Mouse (Mus musculus): ENCODE results near the gene Olfr1112. TPM values are rescaled to one million over a fixed set of nuclear protein-coding genes. Genes with fewer than 3 reads are reported as not detected.
"Not testable (repeated sequence)": the region's sequence is repeated elsewhere in the genome, so short reads cannot be mapped to it uniquely, and the experiment has no call there.

The Olfr1112 gene
- total RNA-seq (2021) (not detected), polyA plus RNA-seq (2012; rRNA removed) (not detected in 2 replicates)
- long read RNA-seq, result 0 reads

DNA sequence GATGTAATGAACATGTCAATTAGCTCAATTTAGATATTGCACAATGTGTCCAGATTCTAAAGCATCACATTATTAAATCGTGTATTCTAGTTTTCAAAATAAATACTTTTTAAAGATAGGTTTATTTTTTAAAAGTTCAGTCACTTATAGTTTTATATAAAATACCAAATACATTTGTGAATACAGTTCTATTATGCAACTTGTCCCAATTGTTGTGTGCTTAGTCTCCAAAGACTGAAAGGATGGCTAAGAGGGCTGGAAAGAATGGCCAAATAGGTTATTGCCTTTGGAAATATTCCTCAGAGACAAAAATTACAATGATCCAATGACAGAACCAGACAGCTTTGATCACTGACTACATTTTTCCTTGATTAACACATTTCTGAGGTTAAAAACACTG lies at the start of gene Olfr1112:
Gene Olfr1112, plus strand, starts transcription at position 301 of the 400 bp plus-strand sequence.
- no peak for DNase-seq
- intact Hi-C loops (cut with DNase I), result no loop called here
- Histone ChIP-seq H3K79me2 (replicated peaks; ENCODE audit: control insufficient read depth, insufficient read depth, low read length) (no peaks in the 10 kb centered on the region), H3K27ac (no peak within 1 kb of the TSS), H3K4me1 (ENCODE audit: control insufficient read depth, insufficient read depth, low read length) (no peaks in the 10 kb centered on the region), H3K36me3 (ENCODE audit: control insufficient read depth, insufficient read depth, low read length) (no peaks in the 10 kb centered on the region), H3K9ac (ENCODE audit: low read depth, low read length) (no peak within 1 kb of the TSS), H3K4me3 (no peak within 1 kb of the TSS), H3K27me3 (ENCODE audit: control insufficient read depth, insufficient read depth, low read length) (no peaks in the 10 kb centered on the region)
- TF ChIP-seq CTCF (IDR thresholded peaks at IDR 0.05), result no peak
- no peak for TF ChIP-seq POLR2A (IDR thresholded peaks at IDR 0.05; ENCODE audit: insufficient read depth, low read depth, low read length)
- TF ChIP-seq EP300 (IDR thresholded peaks at IDR 0.05; ENCODE audit: insufficient read depth, low read depth, low read length), result no peak
- 67% methylated on average over 1 of the region's 1 CpGs for WGBS

DNA sequence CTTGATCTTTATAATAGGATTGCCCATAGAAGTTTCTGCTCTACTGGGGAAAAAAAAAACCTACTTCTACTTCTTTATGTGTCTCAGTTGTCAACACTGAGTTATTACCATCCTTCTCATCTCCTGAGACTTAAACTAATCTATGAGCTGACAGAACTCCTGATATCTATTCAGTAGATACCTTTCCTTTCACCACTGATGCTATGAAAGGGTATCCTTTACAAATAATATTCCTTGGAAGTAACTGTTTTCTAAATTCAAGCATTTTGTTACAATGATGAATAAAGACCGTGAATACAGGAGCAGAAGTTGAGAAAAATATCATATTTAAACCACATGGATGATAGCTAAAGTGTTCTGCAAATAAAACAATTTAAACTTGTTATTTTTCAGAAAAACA lies 47.4 kb upstream of the Olfr1112 start, which contains the start of gene Olfr1110:
Gene Olfr1110, minus strand, starts transcription at position 101 of the 400 bp plus-strand sequence.
- Histone ChIP-seq H3K27ac (no peak within 1 kb of the TSS), H3K36me3 (ENCODE audit: control insufficient read depth, insufficient read depth, low read length) (no peaks in the 10 kb centered on the region), H3K27me3 (ENCODE audit: control insufficient read depth, insufficient read depth, low read length) (no peaks in the 10 kb centered on the region), H3K9ac (ENCODE audit: low read depth, low read length) (no peak within 1 kb of the TSS), H3K79me2 (replicated peaks; ENCODE audit: control insufficient read depth, insufficient read depth, low read length) (no peaks in the 10 kb centered on the region), H3K4me1 (ENCODE audit: control insufficient read depth, insufficient read depth, low read length) (no peaks in the 10 kb centered on the region), H3K4me3 (no peak within 1 kb of the TSS)
- intact Hi-C loops (cut with DNase I), result no loop called here
- WGBS, result 57% methylated on average over 1 of the region's 1 CpGs
- no peak for DNase-seq
- no peak for TF ChIP-seq POLR2A (IDR thresholded peaks at IDR 0.05; ENCODE audit: insufficient read depth, low read depth, low read length)
- no peak for TF ChIP-seq CTCF (IDR thresholded peaks at IDR 0.05)
- no peak for TF ChIP-seq EP300 (IDR thresholded peaks at IDR 0.05; ENCODE audit: insufficient read depth, low read depth, low read length)

DNA sequence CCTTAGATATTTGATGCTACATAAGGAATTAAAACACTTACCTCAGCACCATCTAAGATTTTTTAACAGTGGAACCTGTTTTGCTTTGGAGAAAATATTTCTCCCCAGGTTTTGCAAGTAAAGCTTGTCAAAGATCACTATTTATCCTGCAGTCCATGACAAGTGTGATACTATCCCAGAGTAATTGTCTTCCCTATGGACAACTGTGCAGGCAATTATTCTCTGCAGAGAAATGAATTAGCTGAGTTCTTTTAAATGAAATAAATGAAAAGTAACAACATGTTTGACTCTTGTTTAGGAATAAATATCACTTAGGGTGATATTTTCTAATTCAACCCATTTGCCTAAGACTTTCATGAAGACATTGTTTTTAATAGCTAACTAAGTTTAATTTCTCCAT lies 35.1 kb upstream of the Olfr1112 start, which contains the start of gene Olfr1111:
Gene Olfr1111, minus strand, starts transcription at position 101 of the 400 bp plus-strand sequence.
- TF ChIP-seq POLR2A (IDR thresholded peaks at IDR 0.05; ENCODE audit: insufficient read depth, low read depth, low read length) (no peak), EP300 (IDR thresholded peaks at IDR 0.05; ENCODE audit: insufficient read depth, low read depth, low read length) (no peak), CTCF (IDR thresholded peaks at IDR 0.05) (no peak)
- H3K79me2 ChIP-seq (replicated peaks; ENCODE audit: control insufficient read depth, insufficient read depth, low read length), result no peaks in the 10 kb centered on the region

DNA sequence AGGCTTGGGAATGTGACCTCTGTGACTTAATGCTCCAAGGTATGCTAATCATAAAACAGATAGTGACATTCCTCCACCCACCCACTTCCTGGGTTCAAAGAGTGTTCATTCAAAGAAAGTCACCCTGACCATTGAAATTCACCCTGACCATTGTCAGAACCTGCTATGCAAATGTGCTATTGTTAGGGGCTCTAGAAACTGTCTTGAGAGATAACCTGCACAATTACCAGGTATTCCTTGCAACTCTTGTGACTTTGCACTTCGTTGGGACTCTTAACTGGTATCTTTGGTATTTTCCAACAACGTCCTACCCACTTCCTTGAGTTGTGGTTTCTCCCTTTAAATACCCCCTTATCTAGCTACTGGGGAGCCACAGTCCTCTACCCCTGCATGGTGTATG lies 19.9 kb upstream of the Olfr1112 start:
- intact Hi-C loops (cut with DNase I); H3K9ac ChIP-seq (ENCODE audit: low read depth, low read length); H3K4me1 ChIP-seq (ENCODE audit: control insufficient read depth, insufficient read depth, low read length); H3K27ac ChIP-seq; H3K79me2 ChIP-seq (replicated peaks; ENCODE audit: control insufficient read depth, insufficient read depth, low read length); H3K4me3 ChIP-seq; H3K36me3 ChIP-seq (ENCODE audit: control insufficient read depth, insufficient read depth, low read length); H3K27me3 ChIP-seq (ENCODE audit: control insufficient read depth, insufficient read depth, low read length); DNase-seq: not testable (repeated sequence)
- WGBS, result 61% methylated on average over 2 of the region's 2 CpGs

More for the DNA sequence above, 35.1 kb upstream of the Olfr1112 start, which contains the start of gene Olfr1111:
- H3K27ac ChIP-seq, result no peak within 1 kb of the TSS
- no peak within 1 kb of the TSS for H3K4me3 ChIP-seq
- H3K36me3 ChIP-seq (ENCODE audit: control insufficient read depth, insufficient read depth, low read length), result no peaks in the 10 kb centered on the region
- H3K4me1 ChIP-seq (ENCODE audit: control insufficient read depth, insufficient read depth, low read length), result no peaks in the 10 kb centered on the region
- intact Hi-C loops (cut with DNase I), result no loop called here
- H3K9ac ChIP-seq (ENCODE audit: low read depth, low read length), result no peak within 1 kb of the TSS
- DNase-seq, result no peak
- no peaks in the 10 kb centered on the region for H3K27me3 ChIP-seq (ENCODE audit: control insufficient read depth, insufficient read depth, low read length)

DNA sequence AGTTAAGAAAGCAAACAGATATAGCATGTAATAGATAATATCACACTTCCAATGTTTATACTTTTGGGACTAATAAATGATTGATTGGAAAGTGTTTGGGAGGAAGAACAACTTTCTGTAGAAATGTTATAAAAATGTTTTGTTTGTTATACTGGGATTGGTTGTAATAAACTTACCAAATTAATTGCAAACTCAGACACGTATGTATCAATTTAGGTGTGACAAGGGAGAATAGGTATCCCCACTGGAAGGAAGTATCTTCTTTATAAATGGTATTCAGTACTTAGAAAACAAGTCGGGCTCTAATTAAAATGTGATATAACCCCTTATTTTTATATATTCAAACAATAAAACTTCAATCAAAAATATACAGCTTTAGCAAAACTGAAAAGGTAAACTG lies 21.1 kb downstream of the Olfr1112 start, which contains the start of gene Olfr1113:
Gene Olfr1113, plus strand, starts transcription at position 301 of the 400 bp plus-strand sequence.
- intact Hi-C loops (cut with DNase I), result no loop called here
- no peaks in the 10 kb centered on the region for H3K27me3 ChIP-seq (ENCODE audit: control insufficient read depth, insufficient read depth, low read length)
- no peaks in the 10 kb centered on the region for H3K79me2 ChIP-seq (replicated peaks; ENCODE audit: control insufficient read depth, insufficient read depth, low read length)
- no peak within 1 kb of the TSS for H3K4me3 ChIP-seq
- no peak within 1 kb of the TSS for H3K9ac ChIP-seq (ENCODE audit: low read depth, low read length)
- DNase-seq, result no peak
- H3K27ac ChIP-seq, result no peak within 1 kb of the TSS
- TF ChIP-seq EP300 (IDR thresholded peaks at IDR 0.05; ENCODE audit: insufficient read depth, low read depth, low read length) (no peak), POLR2A (IDR thresholded peaks at IDR 0.05; ENCODE audit: insufficient read depth, low read depth, low read length) (no peak), CTCF (IDR thresholded peaks at IDR 0.05) (no peak)
- WGBS, result 75% methylated on average over 2 of the region's 2 CpGs
- no peaks in the 10 kb centered on the region for H3K36me3 ChIP-seq (ENCODE audit: control insufficient read depth, insufficient read depth, low read length)
- no peaks in the 10 kb centered on the region for H3K4me1 ChIP-seq (ENCODE audit: control insufficient read depth, insufficient read depth, low read length)

Other genes starting within 250 kb of the Olfr1112 start
- gene Olfr1099, start 227.1 kb upstream of the Olfr1112 start, total RNA-seq (2021), result not detected
- gene Olfr1099, start 227.1 kb upstream of the Olfr1112 start, polyA plus RNA-seq (2012; rRNA removed), result not detected in 2 replicates
- not detected for gene Olfr1100, start 207.8 kb upstream of the Olfr1112 start, total RNA-seq (2021)
- not detected in 2 replicates for gene Olfr1100, start 207.8 kb upstream of the Olfr1112 start, polyA plus RNA-seq (2012; rRNA removed)
- not detected for gene Olfr1101, start 196.6 kb upstream of the Olfr1112 start, total RNA-seq (2021)
- not detected in 2 replicates for gene Olfr1101, start 196.6 kb upstream of the Olfr1112 start, polyA plus RNA-seq (2012; rRNA removed)
- not detected for gene Olfr1102, start 189.4 kb upstream of the Olfr1112 start, total RNA-seq (2021)
- gene Olfr1102, start 189.4 kb upstream of the Olfr1112 start, polyA plus RNA-seq (2012; rRNA removed), result not detected in 2 replicates
- gene Olfr1104, start 160.7 kb upstream of the Olfr1112 start, total RNA-seq (2021), result not detected
- gene Olfr1104, start 160.7 kb upstream of the Olfr1112 start, polyA plus RNA-seq (2012; rRNA removed), result not detected in 2 replicates
- not detected for gene Olfr1105, start 151.3 kb upstream of the Olfr1112 start, total RNA-seq (2021)
- not detected in 2 replicates for gene Olfr1105, start 151.3 kb upstream of the Olfr1112 start, polyA plus RNA-seq (2012; rRNA removed)
- gene Olfr1106, start 135.5 kb upstream of the Olfr1112 start, total RNA-seq (2021), result not detected
- gene Olfr1106, start 135.5 kb upstream of the Olfr1112 start, polyA plus RNA-seq (2012; rRNA removed), result not detected in 2 replicates
- gene Olfr1107, start 112.0 kb upstream of the Olfr1112 start, total RNA-seq (2021), result not detected
- gene Olfr1107, start 112.0 kb upstream of the Olfr1112 start, polyA plus RNA-seq (2012; rRNA removed), result not detected in 2 replicates
- not detected for gene Olfr1109, start 91.8 kb upstream of the Olfr1112 start, total RNA-seq (2021)
- gene Olfr1109, start 91.8 kb upstream of the Olfr1112 start, polyA plus RNA-seq (2012; rRNA removed), result not detected in 2 replicates
- gene Olfr259, start 73.2 kb upstream of the Olfr1112 start, total RNA-seq (2021), result not detected
- gene Olfr259, start 73.2 kb upstream of the Olfr1112 start, polyA plus RNA-seq (2012; rRNA removed), result not detected in 2 replicates
- not detected for gene Olfr1110, start 47.5 kb upstream of the Olfr1112 start, total RNA-seq (2021)
- gene Olfr1110, start 47.5 kb upstream of the Olfr1112 start, polyA plus RNA-seq (2012; rRNA removed), result not detected in 2 replicates
- not detected for gene Olfr1111, start 35.2 kb upstream of the Olfr1112 start, total RNA-seq (2021)
- gene Olfr1111, start 35.2 kb upstream of the Olfr1112 start, polyA plus RNA-seq (2012; rRNA removed), result not detected in 2 replicates
- gene Olfr1113, start 21.2 kb downstream of the Olfr1112 start, total RNA-seq (2021), result not detected
- not detected in 2 replicates for gene Olfr1113, start 21.2 kb downstream of the Olfr1112 start, polyA plus RNA-seq (2012; rRNA removed)
- gene Olfr1115, start 60.2 kb downstream of the Olfr1112 start, total RNA-seq (2021), result not detected
- not detected in 2 replicates for gene Olfr1115, start 60.2 kb downstream of the Olfr1112 start, polyA plus RNA-seq (2012; rRNA removed)
- not detected for gene Olfr1116, start 79.7 kb downstream of the Olfr1112 start, total RNA-seq (2021)
- gene Olfr1116, start 79.7 kb downstream of the Olfr1112 start, polyA plus RNA-seq (2012; rRNA removed), result not detected in 2 replicates
- not detected for gene Olfr1118, start 119.8 kb downstream of the Olfr1112 start, total RNA-seq (2021)
- gene Olfr1118, start 119.8 kb downstream of the Olfr1112 start, polyA plus RNA-seq (2012; rRNA removed), result not detected in 2 replicates
- not detected for gene Olfr1120, start 167.0 kb downstream of the Olfr1112 start, total RNA-seq (2021)
- gene Olfr1120, start 167.0 kb downstream of the Olfr1112 start, polyA plus RNA-seq (2012; rRNA removed), result not detected in 2 replicates
- gene Olfr1121, start 182.1 kb downstream of the Olfr1112 start, total RNA-seq (2021), result not detected
- not detected in 2 replicates for gene Olfr1121, start 182.1 kb downstream of the Olfr1112 start, polyA plus RNA-seq (2012; rRNA removed)
- gene Olfr1122, start 198.1 kb downstream of the Olfr1112 start, total RNA-seq (2021), result not detected
- gene Olfr1122, start 198.1 kb downstream of the Olfr1112 start, polyA plus RNA-seq (2012; rRNA removed), result not detected in 2 replicates
- gene Olfr1123, start 228.8 kb downstream of the Olfr1112 start, total RNA-seq (2021), result not detected
- gene Olfr1123, start 228.8 kb downstream of the Olfr1112 start, polyA plus RNA-seq (2012; rRNA removed), result not detected in 2 replicates
- not detected for gene Olfr1124, start 242.5 kb downstream of the Olfr1112 start, total RNA-seq (2021)
- gene Olfr1124, start 242.5 kb downstream of the Olfr1112 start, polyA plus RNA-seq (2012; rRNA removed), result not detected in 2 replicates

Data from heart, adult 2 months (tissue).